Mouse (Mus musculus): ENCODE data around the gene Lrrc28.

- TF ChIP-seq CTCF (conservative IDR thresholded peaks at IDR 0.05; ENCODE audit: insufficient read depth, insufficient read length, low read depth, low read length) (no peak), POLR2A (IDR thresholded peaks at IDR 0.05; ENCODE audit: low read depth, low read length) (no peak)
Measured at GRCm38 (mm10) chr7:67644291-67644690, 777 bp downstream of the Lrrc28 start.
